Mouse (Mus musculus) liver, adult 2 months (tissue): Measurements from ENCODE around the gene Arhgap21. TPM values are rescaled to one million over a fixed set of nuclear protein-coding genes. Genes with fewer than 3 reads are reported as not detected.

Experiments used
- DNase-seq: peaks from one replicate; pipeline ENCODE4 v3.0.0-alpha.2; 2011; ENCODE audit warnings: low read depth, low spot score; ENCODE audit errors: extremely low read depth
- H3K27ac ChIP-seq: fragments of 200-500 bp; replicated peaks from 2 replicates; pipeline ENCODE4 v1.5.1; 2012; ENCODE audit warnings: low read depth, mild to moderate bottlenecking, control low read depth, inconsistent platforms, low read length; ENCODE audit not compliant: insufficient read depth
- H3K27me3 ChIP-seq: fragments of 200-500 bp; 2 replicates; pipeline ENCODE4 v1.6.1; 2012; ENCODE audit warnings: mild to moderate bottlenecking, moderate library complexity, low read length, inconsistent platforms; ENCODE audit not compliant: control insufficient read depth, insufficient read depth
- H3K36me3 ChIP-seq: fragments of 200-500 bp; 2 replicates; pipeline ENCODE4 v1.6.1; 2012; ENCODE audit warnings: low read length, inconsistent platforms; ENCODE audit not compliant: control insufficient read depth, insufficient read depth
- H3K4me1 ChIP-seq: fragments of 200-500 bp; 2 replicates; pipeline ENCODE4 v1.6.1; 2011; ENCODE audit warnings: low read length; ENCODE audit not compliant: control insufficient read depth, insufficient read depth
- H3K4me3 ChIP-seq: fragments of 200-500 bp; 2 replicates; pipeline ENCODE4 v1.5.1; 2011; ENCODE audit warnings: low read depth, mild to moderate bottlenecking, control low read depth, low read length, moderate library complexity; ENCODE audit not compliant: insufficient read depth
- H3K79me2 ChIP-seq: fragments of 200-500 bp; 2 replicates; pipeline ENCODE4 v1.6.1; 2012; ENCODE audit warnings: inconsistent platforms, mild to moderate bottlenecking, low read length, moderate library complexity; ENCODE audit not compliant: control insufficient read depth, insufficient read depth
- H3K9ac ChIP-seq: fragments of 200-500 bp; 2 replicates; pipeline ENCODE4 v1.6.1; 2012; ENCODE audit warnings: low read depth, mild to moderate bottlenecking, control low read depth, inconsistent platforms, low read length
- CTCF ChIP-seq: fragments of 200-500 bp; IDR thresholded peaks from 2 replicates; pipeline ENCODE4 v1.5.1; 2011; ENCODE audit warnings: low read depth, low read length, control low read depth
- POLR2A ChIP-seq: fragments of 200-500 bp; IDR thresholded peaks from 2 replicates; pipeline ENCODE4 v1.6.1; 2011; ENCODE audit warnings: low read length, control low read depth; ENCODE audit not compliant: insufficient read depth; ENCODE audit errors: extremely low read depth
- WGBS: fragments of 180-500 bp; shearing (Covaris S2); methylation state at CpG from one replicate; pipeline ENCODE4 v1.1.7; 2018; 5-methylcytosine and 5-hydroxymethylcytosine counted together
- polyA plus RNA-seq: library from polyadenylated mRNA; depleted of rRNA; stranded (reverse); fragments of >200 nt; gene quantifications from 2 replicates; pipeline ENCODE4 v1.2.3, GENCODE M21; 2012; rRNA removed
- total RNA-seq: library from RNA; depleted of rRNA; stranded (reverse); fragments of >200 nt; gene quantifications from 2 replicates; pipeline ENCODE4 v1.2.3, GENCODE M21; 2014; rRNA removed

Gene Arhgap21
- total RNA-seq (19.2 and 25.7 TPM in 2 replicates), polyA plus RNA-seq (6.0 and 7.2 TPM in 2 replicates)

GRCm38 (mm10) chr2:20968441-20969200 is at the start of gene Arhgap21:
Gene Arhgap21 (minus strand): TSS chr2:20968881.
- Histone ChIP-seq H3K79me2 (peaks cover 3% of the 10 kb centered on the region; the same call in 1 of the 2 replicates), H3K36me3 (no peaks in the 10 kb centered on the region), H3K4me3 (peak within 1 kb of the TSS; percentile 84), H3K27ac (peak within 1 kb of the TSS; percentile 84), H3K9ac (peak within 1 kb of the TSS; percentile 98), H3K27me3 (no peaks in the 10 kb centered on the region), H3K4me1 (peaks cover 11% of the 10 kb centered on the region)
- TF ChIP-seq POLR2A (0 out of 2 replicates have a peak, but pooled peaks have one; percentile 9), CTCF (no peak)
- peak; percentile 58 for DNase-seq
- under 1% methylated on average over 94 of the region's 102 CpGs for WGBS

GRCm38 (mm10) chr2:21016589-21016988 is 47.9 kb upstream of the Arhgap21 start:
- TF ChIP-seq POLR2A (no peak), CTCF (no peak)
- Histone ChIP-seq H3K4me1 (no peaks in the 10 kb centered on the region), H3K9ac (no peak overlapping the region), H3K36me3 (no peaks in the 10 kb centered on the region), H3K27ac (no peak overlapping the region), H3K4me3 (no peak overlapping the region), H3K79me2 (no peaks in the 10 kb centered on the region), H3K27me3 (no peaks in the 10 kb centered on the region)
- no peak for DNase-seq
- 72% methylated on average over 7 of the region's 7 CpGs for WGBS

GRCm38 (mm10) chr2:21010806-21011397 is 42.2 kb upstream of the Arhgap21 start:
- Histone ChIP-seq H3K27me3 (peaks cover 2% of the 10 kb centered on the region; the same call in 1 of the 2 replicates), H3K27ac (no peak overlapping the region), H3K4me3 (no peak overlapping the region), H3K36me3 (no peaks in the 10 kb centered on the region), H3K9ac (no peak overlapping the region), H3K79me2 (no peaks in the 10 kb centered on the region), H3K4me1 (no peaks in the 10 kb centered on the region)
- TF ChIP-seq CTCF (no peak), POLR2A (no peak)
- no peak for DNase-seq
- WGBS = 63% methylated on average over 11 of the region's 11 CpGs

GRCm38 (mm10) chr2:21010219-21010618 is 41.5 kb upstream of the Arhgap21 start:
- H3K4me3 ChIP-seq = no peak overlapping the region
- TF ChIP-seq POLR2A (no peak), CTCF (no peak)
- H3K27me3 ChIP-seq = peaks cover 2% of the 10 kb centered on the region; the same call in 1 of the 2 replicates
- WGBS = 63% methylated on average over 9 of the region's 9 CpGs
- H3K9ac ChIP-seq = no peak overlapping the region
- H3K79me2 ChIP-seq = no peaks in the 10 kb centered on the region
- no peaks in the 10 kb centered on the region for H3K4me1 ChIP-seq
- DNase-seq = no peak
- H3K27ac ChIP-seq = no peak overlapping the region
- no peaks in the 10 kb centered on the region for H3K36me3 ChIP-seq

GRCm38 (mm10) chr2:21009258-21010140 is 40.8 kb upstream of the Arhgap21 start:
- Histone ChIP-seq H3K9ac (no peak overlapping the region), H3K27me3 (peaks cover 2% of the 10 kb centered on the region; the same call in 1 of the 2 replicates), H3K27ac (no peak overlapping the region), H3K4me1 (no peaks in the 10 kb centered on the region), H3K4me3 (no peak overlapping the region), H3K36me3 (no peaks in the 10 kb centered on the region), H3K79me2 (no peaks in the 10 kb centered on the region)
- 51% methylated on average over 16 of the region's 16 CpGs for WGBS
- DNase-seq = no peak
- TF ChIP-seq POLR2A = no peak
- no peak for TF ChIP-seq CTCF
